ENCODE assay signal across 7 mouse cellular contexts in the genomic region with DNA sequence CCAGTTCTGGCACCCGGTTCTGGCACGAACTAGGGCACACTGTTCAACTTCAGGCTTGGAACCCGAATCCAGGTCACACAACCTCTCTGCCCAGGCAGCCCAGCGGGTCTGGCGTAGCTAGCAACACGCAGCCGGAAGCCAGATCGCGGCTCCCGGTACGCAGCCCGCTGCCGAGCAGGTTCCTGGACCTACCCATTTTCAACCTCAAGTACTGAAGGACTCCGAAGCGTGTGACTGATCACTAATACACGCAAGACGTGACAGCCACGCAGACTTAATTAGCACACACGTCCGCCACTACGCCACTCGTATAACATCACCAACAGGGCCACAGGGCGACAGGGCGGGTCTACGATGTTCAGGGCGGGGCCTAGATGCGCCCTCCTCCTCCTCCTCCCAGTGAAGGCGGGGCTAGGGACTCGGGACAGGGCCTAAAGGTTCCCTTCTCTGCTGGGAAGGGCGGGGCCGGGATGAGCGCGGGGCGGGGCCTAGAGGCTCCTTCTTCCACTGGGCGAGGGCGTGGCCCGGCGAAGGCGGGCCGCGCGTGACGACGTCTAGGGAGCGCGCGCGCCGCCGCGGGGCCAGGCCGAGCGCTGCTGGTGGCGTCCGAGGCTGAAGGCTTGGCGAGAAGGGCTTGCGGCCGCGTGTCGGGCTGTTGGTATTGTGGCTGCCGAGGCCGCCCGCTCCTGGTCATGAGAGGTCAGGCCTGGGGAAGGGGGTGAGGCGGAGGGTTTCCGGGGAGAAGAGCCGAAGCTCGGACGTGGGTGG. TPM values are rescaled to one million over a fixed set of nuclear protein-coding genes. Genes with fewer than 3 reads are reported as not detected.
DNase-seq lines count a peak whose midpoint lies in the region; ATAC-seq and TF ChIP-seq lines count a peak whose summit lies in the region.

A gene (plus strand): TSS at position 557 of the 768 bp plus-strand sequence.

- TF ChIP-seq POLR2A in small intestine, adult 2 months (IDR thresholded peaks at IDR 0.05; ENCODE audit: low read depth, low read length), result peak; percentile 93

- under 1% methylated on average over 68 of the region's 68 CpGs for WGBS in embryonic facial prominence, embryonic 10.5 days
- under 1% methylated on average over 66 of the region's 68 CpGs for WGBS in intestine, postnatal 0 days
- under 1% methylated on average over 68 of the region's 68 CpGs for WGBS in midbrain, embryonic 12.5 days
- whole genome bisulfite sequencing in small intestine, adult 2 months, result under 1% methylated on average over 68 of the region's 68 CpGs

- peak within 1 kb of the TSS; percentile 80 for H3K9ac ChIP-seq in intestine, postnatal 0 days (ENCODE audit: low read depth, low read length)
- peak within 1 kb of the TSS; percentile 65 for H3K9ac ChIP-seq in midbrain, embryonic 12.5 days (replicated peaks)

- TF ChIP-seq CTCF in intestine, postnatal 0 days (IDR thresholded peaks at IDR 0.05; ENCODE audit: low read depth), result peak; percentile 56
- no peak for TF ChIP-seq CTCF in small intestine, adult 2 months (IDR thresholded peaks at IDR 0.05; ENCODE audit: extremely low read depth, insufficient read length, insufficient replicate concordance, low read depth, low read length)

- H3K4me2 ChIP-seq in intestine, postnatal 0 days (replicated peaks; ENCODE audit: low read depth), result peak within 1 kb of the TSS; percentile 81
- H3K4me2 ChIP-seq in midbrain, embryonic 12.5 days (replicated peaks), result peak within 1 kb of the TSS; percentile 72

- peak within 1 kb of the TSS; percentile 90 for H3K27ac ChIP-seq in embryonic facial prominence, embryonic 10.5 days (replicated peaks)
- H3K27ac ChIP-seq in intestine, postnatal 0 days (ENCODE audit: low read depth, low read length), result peak within 1 kb of the TSS; percentile 88
- peak within 1 kb of the TSS; percentile 78 for H3K27ac ChIP-seq in midbrain, embryonic 12.5 days (replicated peaks)
- H3K27ac ChIP-seq in small intestine, adult 2 months (ENCODE audit: insufficient read depth, low read depth, low read length), result peak within 1 kb of the TSS; percentile 84

- peaks cover 12% of the 10 kb centered on the region for H3K4me1 ChIP-seq in embryonic facial prominence, embryonic 10.5 days
- H3K4me1 ChIP-seq in intestine, postnatal 0 days (replicated peaks; ENCODE audit: control insufficient read depth, insufficient read depth, low read length), result peaks cover 5% of the 10 kb centered on the region; the same call in 1 of the 2 replicates
- H3K4me1 ChIP-seq in midbrain, embryonic 12.5 days, result peaks cover 6% of the 10 kb centered on the region
- H3K4me1 ChIP-seq in small intestine, adult 2 months (ENCODE audit: control insufficient read depth, insufficient read depth, insufficient read length, low read length), result peaks cover 9% of the 10 kb centered on the region

- H3K4me3 ChIP-seq in embryonic facial prominence, embryonic 10.5 days, result peak within 1 kb of the TSS; percentile 74
- H3K4me3 ChIP-seq in intestine, postnatal 0 days (ENCODE audit: low read depth, low read length), result peak within 1 kb of the TSS; percentile 78
- peak within 1 kb of the TSS; percentile 61 for H3K4me3 ChIP-seq in midbrain, embryonic 12.5 days
- peak within 1 kb of the TSS; percentile 72 for H3K4me3 ChIP-seq in small intestine, adult 2 months (ENCODE audit: low read depth, low read length)

- intact Hi-C loops in left cerebral cortex, postnatal 4 days (cut with DNase I), result no loop called here

- peaks cover 3% of the 10 kb centered on the region for H3K36me3 ChIP-seq in embryonic facial prominence, embryonic 10.5 days (replicated peaks)
- 0 out of 2 replicates have a peak, but pooled peaks cover under 1% of the 10 kb centered on the region for H3K36me3 ChIP-seq in intestine, postnatal 0 days (ENCODE audit: control insufficient read depth, insufficient read depth)
- no peaks in the 10 kb centered on the region for H3K36me3 ChIP-seq in midbrain, embryonic 12.5 days
- H3K36me3 ChIP-seq in small intestine, adult 2 months (ENCODE audit: control insufficient read depth, insufficient read depth, low read length), result peaks cover 6% of the 10 kb centered on the region

- no peaks in the 10 kb centered on the region for H3K9me3 ChIP-seq in embryonic facial prominence, embryonic 10.5 days
- no peaks in the 10 kb centered on the region for H3K9me3 ChIP-seq in intestine, postnatal 0 days (ENCODE audit: control insufficient read depth)
- no peaks in the 10 kb centered on the region for H3K9me3 ChIP-seq in midbrain, embryonic 12.5 days

- ATAC-seq in intestine, postnatal 0 days, result peak; percentile 98
- peak; percentile 97 for ATAC-seq in midbrain, embryonic 12.5 days (ENCODE audit: low FRiP score, low read depth)

- no peaks in the 10 kb centered on the region for H3K27me3 ChIP-seq in embryonic facial prominence, embryonic 10.5 days (replicated peaks; ENCODE audit: low read depth, poor library complexity, severe bottlenecking)
- H3K27me3 ChIP-seq in intestine, postnatal 0 days (replicated peaks; ENCODE audit: control insufficient read depth, insufficient read depth, low read length), result no peaks in the 10 kb centered on the region
- H3K27me3 ChIP-seq in midbrain, embryonic 12.5 days, result 0 out of 2 replicates have a peak, but pooled peaks cover 9% of the 10 kb centered on the region
- H3K27me3 ChIP-seq in small intestine, adult 2 months (ENCODE audit: control insufficient read depth, insufficient read depth, low read length), result no peaks in the 10 kb centered on the region

- DNase-seq in adrenal gland, postnatal 10 days, result peak; percentile 100
- peak; percentile 100 for DNase-seq in embryonic facial prominence, embryonic 10.5 days (ENCODE audit: low spot score)
- peak; percentile 72 for DNase-seq in gonadal fat pad, adult 2 months (ENCODE audit: low read depth)
- peak; percentile 100 for DNase-seq in left cerebral cortex, postnatal 4 days

RNA-seq across cellular contexts. Expression of the gene that starts here (rescaled TPM):
- 10 to 100 TPM; 37.2 to 37.7 TPM for total RNA-seq in adrenal gland, postnatal 10 days (2021)
- 23.2 and 27.0 TPM in 2 replicates for polyA plus RNA-seq in embryonic facial prominence, embryonic 10.5 days (2016; fragmentation: Nextera tagmentation; extraction: Ambion mirVana)
- polyA plus RNA-seq in gonadal fat pad, adult 2 months (2012; rRNA removed), result 7.5 and 11.6 TPM in 2 replicates
- 48.5 and 50.7 TPM in 2 replicates for polyA plus RNA-seq in intestine, postnatal 0 days (2015; fragmentation: Nextera tagmentation; extraction: Ambion mirVana)
- 10 to 100 TPM; 17.2 to 21.6 TPM for total RNA-seq in left cerebral cortex, postnatal 4 days (2021)
- polyA plus RNA-seq in midbrain, embryonic 12.5 days (2016; fragmentation: Nextera tagmentation; extraction: Ambion mirVana), result 20.4 and 22.5 TPM in 2 replicates
- polyA plus RNA-seq in small intestine, adult 2 months (2012; rRNA removed), result 1.1 TPM in 2 replicates

Comparison
In these comparisons a context has a peak if more than half of its experiments do, and no peak if none do; other contexts are left out.
1. Peak in every context shown above with its lines: DNase-seq, ATAC-seq, H3K4me3 ChIP-seq and H3K27ac ChIP-seq.